Mouse (Mus musculus) ovary, postnatal 14 days (tissue): ENCODE results near the gene Tab1.
"Not testable (repeated sequence)": the region's sequence is repeated elsewhere in the genome, so short reads cannot be mapped to it uniquely, and the experiment has no call there.

Experiments
- DNase-seq: peaks from one replicate; pipeline ENCODE4 v3.0.0; 2022; ENCODE audit warnings: low spot score

The Tab1 gene

DNA sequence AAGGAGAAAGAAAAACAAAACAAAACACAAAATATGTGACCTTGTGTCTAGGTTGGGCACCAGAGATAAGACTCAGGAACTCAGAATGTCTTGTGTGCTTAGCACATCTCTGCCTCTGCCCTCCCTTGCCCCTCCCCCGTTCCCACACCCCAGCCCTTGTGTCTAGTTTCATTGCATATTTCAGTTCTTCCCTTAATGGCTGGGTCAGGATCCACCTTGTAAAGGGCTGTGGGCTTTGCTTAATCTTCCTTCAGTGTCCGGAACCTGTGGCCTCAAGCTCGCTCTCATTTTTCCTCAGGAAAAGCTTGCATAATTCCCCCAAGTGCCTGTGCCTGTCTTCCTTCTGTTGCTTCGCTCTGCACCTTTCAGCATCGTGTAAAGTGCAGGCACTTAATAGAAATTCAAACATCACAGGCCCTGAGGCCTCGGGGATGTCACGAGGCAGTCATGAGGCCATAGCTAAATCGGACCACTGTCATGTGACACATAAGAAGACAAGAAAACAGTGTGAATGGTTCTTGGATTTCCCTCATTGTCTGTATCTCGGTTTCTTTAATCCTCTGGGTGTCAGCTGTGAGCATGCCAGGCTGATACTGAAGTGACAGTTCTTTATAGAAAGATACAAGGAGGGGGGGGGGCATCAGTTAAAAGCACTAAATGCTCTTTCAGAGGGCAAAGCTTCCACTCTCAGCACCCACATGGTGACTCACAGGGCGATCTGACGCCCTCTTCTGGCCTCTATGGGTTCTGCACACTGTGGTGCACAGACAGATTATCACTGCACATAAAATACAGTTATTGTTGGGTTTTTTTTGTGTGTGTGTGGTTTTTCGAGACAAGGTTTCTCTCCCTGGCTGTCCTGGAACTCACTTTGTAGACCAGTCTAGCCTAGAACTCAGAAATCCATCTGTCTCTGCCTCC lies 27.2 kb upstream of the Tab1 start:
- DNase-seq: no peak

GRCm38 (mm10) chr15:80107143-80107542 lies 25.8 kb upstream of the Tab1 start:
- DNase-seq: no peak

DNA sequence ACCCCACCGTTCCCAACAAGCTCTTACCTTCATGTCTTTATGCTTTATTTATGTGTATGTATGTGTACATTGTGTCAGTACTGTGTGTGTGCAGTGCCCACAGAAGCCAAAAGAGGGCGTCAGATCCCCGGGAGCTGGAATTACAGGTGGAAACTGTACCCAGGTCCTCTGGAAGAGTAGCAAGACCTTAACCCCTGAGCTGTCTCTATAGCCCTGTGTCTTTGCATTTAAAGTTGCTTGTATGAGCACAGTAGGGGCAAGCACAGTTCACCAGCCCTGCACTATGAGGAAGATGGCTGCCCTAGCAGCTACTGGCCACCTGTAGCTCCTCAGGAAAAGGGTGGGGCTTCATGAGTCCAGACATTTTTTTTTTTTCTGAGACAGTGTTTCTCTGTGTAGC lies 25.4 kb upstream of the Tab1 start:
- no peak for DNase-seq

- DNase-seq: no peak
These were observed 21.5 kb upstream of the Tab1 start for GRCm38 (mm10) chr15:80111436-80111835.

- DNase-seq: no peak
These were observed 20.4 kb upstream of the Tab1 start for GRCm38 (mm10) chr15:80112499-80112898.

- DNase-seq: no peak
These were observed 18.5 kb upstream of the Tab1 start for GRCm38 (mm10) chr15:80114414-80114813.

- no peak for DNase-seq
These were observed 17.7 kb upstream of the Tab1 start for GRCm38 (mm10) chr15:80115256-80115655.

GRCm38 (mm10) chr15:80115866-80116794 lies 16.8 kb upstream of the Tab1 start:
- no peak for DNase-seq

DNA sequence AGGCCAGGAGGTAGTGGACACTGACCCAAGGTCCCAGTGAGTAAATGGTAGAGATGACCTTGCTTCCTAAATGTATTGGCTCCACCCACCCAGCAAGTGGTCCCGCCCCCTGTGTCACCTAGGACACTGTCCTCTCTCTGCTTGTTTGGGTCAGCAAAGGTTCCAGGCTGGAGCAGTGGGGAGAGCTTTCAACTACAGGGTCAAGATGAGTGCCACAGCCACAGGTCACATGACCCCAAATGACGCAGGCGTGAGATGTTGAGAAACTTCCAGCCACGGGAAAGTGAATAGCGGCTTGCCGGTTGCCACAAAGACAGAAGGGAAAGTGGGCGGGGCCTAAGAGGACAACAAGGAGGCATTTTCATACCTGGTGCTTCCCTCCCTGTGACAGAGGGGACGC lies 15.8 kb upstream of the Tab1 start:
- no peak for DNase-seq

DNA sequence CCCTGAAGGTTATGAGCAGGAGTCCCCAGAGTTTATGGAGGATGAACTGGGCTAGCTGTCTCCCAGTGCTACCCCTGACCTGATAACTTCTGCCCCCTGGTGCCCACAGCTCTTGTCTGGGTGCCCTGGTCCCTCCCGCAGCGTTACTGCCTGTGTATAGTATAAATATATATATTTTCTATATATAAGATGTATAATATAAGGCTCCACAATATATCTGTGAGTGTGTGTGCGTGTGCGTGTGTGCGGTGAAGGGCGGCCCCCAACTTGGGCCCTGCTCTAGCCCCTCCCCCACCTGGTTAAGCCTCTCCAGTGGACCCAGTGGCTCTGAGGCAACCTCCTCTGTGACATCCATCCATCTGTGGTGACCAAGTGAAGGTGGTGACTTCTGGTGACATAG lies 13.9 kb upstream of the Tab1 start:
- no peak for DNase-seq

DNA sequence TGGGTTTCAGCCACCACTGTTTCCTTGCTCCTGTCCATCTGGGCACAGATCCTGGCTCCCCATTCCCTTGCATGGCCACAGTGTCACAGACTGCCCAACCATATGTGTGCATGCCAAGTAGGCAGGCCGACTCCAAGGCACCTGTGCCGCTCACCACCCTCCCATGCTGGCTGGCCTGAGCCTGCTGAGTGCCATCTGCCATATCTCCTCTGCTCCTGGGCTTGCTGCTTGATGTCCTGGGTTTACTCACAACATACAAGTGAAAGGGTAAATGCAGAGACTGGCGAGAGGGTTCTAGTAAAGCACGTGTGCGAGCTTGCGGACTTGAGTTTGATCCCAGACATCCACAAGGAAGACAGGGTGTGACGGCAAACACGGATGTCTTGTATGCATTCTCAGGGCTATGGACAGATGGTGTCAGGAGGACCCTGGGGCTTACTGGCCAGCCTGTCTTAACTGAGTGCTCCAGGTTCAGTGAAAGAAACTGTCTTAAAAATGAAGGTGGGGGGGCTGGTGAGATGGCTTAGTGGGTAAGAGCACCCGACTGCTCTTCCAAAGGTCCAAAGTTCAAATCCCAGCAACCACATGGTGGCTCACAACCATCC lies 11.1 kb upstream of the Tab1 start:
- no peak for DNase-seq

GRCm38 (mm10) chr15:80122431-80122830 lies 10.5 kb upstream of the Tab1 start:
- DNase-seq: not testable (repeated sequence)

DNA sequence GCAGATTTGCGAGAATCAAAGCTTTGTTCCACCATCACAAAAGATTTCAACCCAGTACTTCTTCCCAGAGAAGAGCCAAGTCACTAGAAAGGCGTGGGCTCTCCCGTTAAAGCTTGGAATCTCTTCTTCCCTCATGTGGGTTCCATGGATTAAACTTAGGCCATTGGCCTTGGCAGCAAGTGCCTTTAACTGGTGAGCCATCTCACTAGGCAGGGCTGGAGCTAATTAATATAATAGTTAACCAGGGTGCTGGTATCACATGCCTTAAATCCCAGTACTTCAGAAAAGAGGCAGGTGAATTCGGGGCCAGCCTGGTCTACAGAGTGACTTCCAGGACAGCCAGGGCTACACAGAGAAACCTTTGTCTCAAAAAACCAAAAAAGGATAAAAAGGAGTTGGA lies 8.3 kb upstream of the Tab1 start:
- DNase-seq: no peak

DNA sequence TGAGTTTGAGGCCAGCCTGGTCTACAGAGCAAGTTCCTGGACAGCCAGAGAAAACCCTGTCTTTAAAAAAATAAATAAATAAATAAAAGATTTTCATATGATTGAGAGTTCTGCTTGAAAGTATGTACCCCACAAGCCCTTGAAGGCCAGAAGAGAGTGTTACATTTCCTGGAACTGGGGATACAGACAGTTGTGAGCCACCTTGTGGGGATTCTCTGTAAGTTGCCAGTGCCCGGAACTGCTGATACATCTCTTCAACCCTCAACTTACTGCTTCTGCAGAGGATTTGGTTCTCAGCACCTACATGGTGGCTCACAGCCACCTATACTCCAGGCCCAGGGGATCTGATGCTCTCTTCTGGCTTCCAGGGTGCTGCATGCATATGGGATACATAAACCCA lies 5.7 kb upstream of the Tab1 start:
- DNase-seq: no peak

GRCm38 (mm10) chr15:80129982-80130381 lies 2.9 kb upstream of the Tab1 start:
- DNase-seq: no peak

DNA sequence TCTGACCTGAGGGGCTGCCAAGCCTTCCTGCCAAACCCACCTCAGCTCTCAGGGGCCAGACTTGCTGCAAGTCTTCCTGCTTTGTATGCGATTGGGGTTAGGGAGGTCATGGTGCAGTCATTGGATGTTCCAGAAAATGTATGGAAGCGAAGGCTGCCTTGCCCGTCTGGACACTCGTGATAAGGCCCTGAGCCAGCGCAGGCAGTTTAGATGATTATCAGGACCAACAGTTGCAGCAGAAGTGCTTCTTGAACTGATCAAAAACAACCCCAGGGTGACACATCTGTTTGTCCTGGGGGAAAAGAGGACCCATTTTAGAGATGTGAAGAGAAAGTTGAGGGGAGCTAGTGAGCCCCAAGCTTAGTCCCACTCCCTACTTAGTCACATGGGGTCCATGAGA lies 2.2 kb upstream of the Tab1 start:
- no peak for DNase-seq

GRCm38 (mm10) chr15:80131421-80131820 lies 1.5 kb upstream of the Tab1 start:
- no peak for DNase-seq

GRCm38 (mm10) chr15:80132452-80132851 lies 475 bp upstream of the Tab1 start:
- DNase-seq: no peak

GRCm38 (mm10) chr15:80133682-80134449 lies 939 bp downstream of the Tab1 start:
- no peak for DNase-seq

GRCm38 (mm10) chr15:80134450-80134847 lies 1.5 kb downstream of the Tab1 start:
- no peak for DNase-seq

DNA sequence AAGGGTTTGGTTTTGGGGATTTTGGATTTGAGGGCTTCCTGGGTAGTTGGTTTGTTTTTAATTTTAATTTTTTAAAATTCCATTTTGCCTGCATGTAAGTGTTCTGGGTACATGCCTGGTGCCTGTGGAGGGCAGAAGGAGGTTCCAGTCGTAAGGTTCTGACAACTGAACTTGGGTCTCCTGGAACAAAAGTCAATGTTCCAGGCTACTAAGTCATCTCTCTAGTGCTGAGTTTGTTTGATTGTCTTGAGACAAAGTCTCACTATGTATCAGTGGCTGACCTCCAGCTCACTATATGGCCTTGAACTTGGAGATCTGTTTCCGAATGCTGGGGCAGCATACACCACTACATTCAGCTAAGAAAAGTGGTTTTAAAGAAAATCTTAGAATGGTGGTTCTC lies 2.6 kb downstream of the Tab1 start:
- no peak for DNase-seq

DNA sequence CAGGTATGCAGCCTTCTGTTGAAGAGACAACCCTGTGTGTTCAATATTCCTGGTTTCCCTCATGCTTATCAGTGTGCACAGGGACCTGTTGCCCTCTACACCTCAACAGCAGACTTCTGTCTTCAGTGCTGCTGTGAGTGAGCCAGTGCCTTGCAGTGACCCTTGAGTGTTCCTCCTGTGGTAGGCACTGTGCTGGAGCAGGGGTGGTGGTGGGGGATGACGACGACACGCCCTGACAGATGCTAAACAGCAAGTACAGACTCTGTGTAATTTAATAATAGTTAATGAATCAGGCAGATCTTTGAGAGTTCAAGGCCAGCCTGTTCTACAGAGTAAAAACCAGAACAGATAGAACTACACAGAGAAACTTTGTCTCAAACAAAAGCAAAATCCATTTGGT lies 3.7 kb downstream of the Tab1 start:
- no peak for DNase-seq
